Mouse (Mus musculus): ENCODE measurements around the gene Myo1g. TPM values are rescaled to one million over a fixed set of nuclear protein-coding genes. Genes with fewer than 3 reads are reported as not detected.

Gene Myo1g
- total RNA-seq, 2 experiments from 2014 or later = 0.94 to 1.2 TPM

DNA sequence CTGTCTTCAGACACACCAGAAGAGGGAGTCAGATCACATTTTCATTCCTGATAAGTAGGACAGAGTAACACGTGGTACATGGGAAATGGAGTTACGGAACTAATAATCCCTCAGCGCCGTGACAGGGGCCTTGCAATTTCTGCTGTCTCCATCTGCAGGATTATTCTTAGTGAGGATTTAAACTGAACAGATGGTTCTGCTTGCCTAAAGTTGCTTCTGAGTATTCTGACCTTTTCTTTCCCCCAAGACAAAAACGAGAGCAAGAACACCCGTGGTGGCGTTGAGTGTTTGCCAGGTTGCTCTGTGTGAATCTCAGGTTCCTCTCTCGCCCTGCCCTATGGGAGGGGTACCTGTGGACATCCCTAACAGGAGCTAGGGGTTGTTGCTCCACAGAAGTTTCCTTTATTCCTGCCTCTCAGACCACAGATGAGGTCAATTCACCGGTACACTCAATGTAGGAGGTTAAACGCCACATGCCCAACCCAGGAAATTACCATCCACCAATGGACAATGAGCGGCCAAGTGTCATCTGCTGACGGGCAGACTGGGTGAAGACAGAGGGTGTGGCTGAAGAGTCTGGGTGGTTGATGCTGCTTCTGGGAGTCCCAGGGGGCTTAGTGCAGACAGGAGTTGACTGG, 23.3 kb downstream of the Myo1g start:
- no peak for DNase-seq
- intact Hi-C loops (cut with DNase I; ENCODE audit: low total_unique reads) = no loop called here

GRCm38 (mm10) chr11:6489691-6490503, 30.9 kb downstream of the Myo1g start:
- intact Hi-C loops (cut with DNase I; ENCODE audit: low total_unique reads) = no loop called here
- DNase-seq = peak; percentile 55

- intact Hi-C loops (cut with DNase I; ENCODE audit: low total_unique reads) = no loop called here
- DNase-seq = no peak
Observed at GRCm38 (mm10) chr11:6489257-6489656, 31.5 kb downstream of the Myo1g start.

DNA sequence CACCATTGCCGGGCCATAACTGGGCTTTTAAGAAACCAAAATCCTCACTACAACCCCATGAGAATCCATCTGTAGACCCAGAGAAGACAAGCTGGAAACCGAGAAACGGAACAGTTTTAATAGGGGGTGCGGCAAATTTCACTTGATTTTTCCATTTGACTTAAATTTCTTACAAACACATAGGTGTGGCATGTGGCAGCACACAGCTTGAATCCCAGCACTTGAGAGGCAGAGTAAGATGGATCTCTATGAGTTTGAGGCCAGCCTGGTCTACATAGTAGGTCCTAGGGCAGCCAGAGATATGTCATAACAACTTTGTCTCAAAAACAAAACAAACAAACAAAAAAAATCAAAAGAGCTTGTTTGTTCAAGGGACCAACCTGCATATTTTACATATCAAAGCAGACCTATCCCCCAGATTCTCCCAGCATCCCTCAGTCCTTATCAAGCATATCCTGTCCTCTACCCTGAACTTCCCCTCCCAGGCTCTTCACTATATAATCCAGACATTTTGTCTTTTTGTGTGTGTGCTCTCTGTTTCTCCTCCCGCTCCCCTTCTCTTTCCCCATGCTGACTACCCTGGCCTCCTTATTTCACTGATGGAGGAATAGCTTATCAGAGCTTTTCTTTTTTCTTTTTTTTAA, 32.6 kb downstream of the Myo1g start:
- no peak for DNase-seq
- intact Hi-C loops (cut with DNase I; ENCODE audit: low total_unique reads) = no loop called here

GRCm38 (mm10) chr11:6487496-6487895, 33.3 kb downstream of the Myo1g start:
- DNase-seq = no peak
- intact Hi-C loops (cut with DNase I; ENCODE audit: low total_unique reads) = no loop called here

- intact Hi-C loops (cut with DNase I; ENCODE audit: low total_unique reads) = no loop called here
- DNase-seq = no peak
Observed at GRCm38 (mm10) chr11:6486916-6487315, 33.8 kb downstream of the Myo1g start.

- intact Hi-C loops (cut with DNase I; ENCODE audit: low total_unique reads) = no loop called here
- no peak for DNase-seq
Observed at GRCm38 (mm10) chr11:6484244-6484959, 36.4 kb downstream of the Myo1g start.

DNA sequence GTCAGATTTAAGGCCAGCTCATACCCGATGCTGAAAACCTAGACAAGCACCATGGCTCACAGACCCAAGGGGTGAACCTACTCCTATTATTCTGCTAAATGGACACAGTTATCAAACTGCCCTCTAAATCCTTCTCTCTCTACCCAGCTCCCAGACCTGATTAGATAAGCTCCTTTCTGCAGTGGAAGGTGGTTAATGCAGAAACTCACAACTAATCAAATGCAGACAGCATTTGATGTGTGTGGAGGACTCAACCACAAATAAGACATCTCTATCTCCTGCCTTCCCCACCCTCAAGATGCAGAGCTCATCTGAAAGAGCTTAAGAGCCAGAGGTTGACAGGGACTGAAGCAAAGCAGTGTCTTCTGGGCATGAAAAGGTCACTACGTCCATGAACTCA, 37.7 kb downstream of the Myo1g start:
- no peak for DNase-seq
- intact Hi-C loops (cut with DNase I; ENCODE audit: low total_unique reads) = no loop called here

DNA sequence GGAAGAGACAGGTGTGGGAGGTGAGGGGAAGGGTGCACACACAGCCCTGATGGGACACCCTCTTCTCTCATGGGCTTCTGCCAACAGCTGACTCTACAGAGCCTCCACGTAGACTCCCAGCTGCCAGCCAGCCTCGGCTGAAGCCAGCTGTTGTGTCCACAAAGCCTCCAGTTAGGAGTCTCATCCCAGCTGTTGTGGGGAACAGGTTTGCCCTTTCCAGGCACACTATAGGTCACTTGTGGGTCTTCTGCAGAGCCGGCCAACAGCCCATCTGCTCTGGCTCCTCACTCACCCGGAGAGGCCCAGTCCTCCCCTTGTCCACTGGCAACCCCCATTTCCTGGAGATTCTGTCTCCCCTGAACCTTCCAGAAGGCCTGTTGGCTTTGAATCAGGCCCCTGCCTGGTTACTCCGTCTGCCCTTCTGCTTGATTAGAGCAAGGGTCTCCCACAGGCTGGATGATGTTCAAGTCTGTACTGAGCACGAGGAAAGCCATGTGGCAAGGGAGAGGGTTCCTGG, 39.0 kb downstream of the Myo1g start:
- intact Hi-C loops (cut with DNase I; ENCODE audit: low total_unique reads) = no loop called here
- peak; percentile 45 for DNase-seq

DNA sequence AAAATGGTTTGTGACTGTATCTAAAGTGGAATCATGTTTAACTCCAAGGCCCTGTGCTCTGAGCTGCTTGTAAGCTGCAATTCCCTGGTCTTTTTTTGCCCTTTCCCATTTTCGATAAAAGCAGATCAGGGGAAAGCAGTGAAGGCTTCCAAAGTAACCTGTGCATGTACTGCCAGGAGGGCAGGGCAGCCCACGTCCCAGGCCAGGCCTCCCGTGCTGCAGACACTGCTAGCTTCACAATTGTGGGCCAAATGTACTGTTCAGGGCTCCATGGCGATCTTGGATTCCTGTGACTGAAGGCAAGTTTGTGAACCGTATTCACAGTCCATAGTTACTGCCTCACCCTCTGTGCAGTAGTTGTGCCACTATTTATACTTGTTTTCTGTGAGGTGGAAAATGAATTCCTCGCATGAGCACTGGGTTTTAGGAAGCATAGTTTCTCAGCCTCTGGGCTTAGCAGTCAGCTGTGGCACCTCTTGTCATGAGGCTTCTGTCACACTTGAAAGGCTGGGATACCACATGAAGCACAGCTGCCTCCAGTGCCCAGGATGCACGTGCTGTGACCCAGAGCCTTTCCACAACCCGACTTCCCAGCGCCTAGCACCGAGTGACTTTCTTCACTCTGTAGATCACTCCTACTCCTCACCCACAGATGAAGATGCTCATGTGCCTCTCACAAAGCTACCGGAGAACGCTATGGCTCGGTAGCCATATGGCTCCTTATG, 39.9 kb downstream of the Myo1g start:
- no peak for DNase-seq
- intact Hi-C loops (cut with DNase I; ENCODE audit: low total_unique reads) = no loop called here

GRCm38 (mm10) chr11:6480191-6480590, 40.6 kb downstream of the Myo1g start:
- no peak for DNase-seq
- intact Hi-C loops (cut with DNase I; ENCODE audit: low total_unique reads) = no loop called here

DNA sequence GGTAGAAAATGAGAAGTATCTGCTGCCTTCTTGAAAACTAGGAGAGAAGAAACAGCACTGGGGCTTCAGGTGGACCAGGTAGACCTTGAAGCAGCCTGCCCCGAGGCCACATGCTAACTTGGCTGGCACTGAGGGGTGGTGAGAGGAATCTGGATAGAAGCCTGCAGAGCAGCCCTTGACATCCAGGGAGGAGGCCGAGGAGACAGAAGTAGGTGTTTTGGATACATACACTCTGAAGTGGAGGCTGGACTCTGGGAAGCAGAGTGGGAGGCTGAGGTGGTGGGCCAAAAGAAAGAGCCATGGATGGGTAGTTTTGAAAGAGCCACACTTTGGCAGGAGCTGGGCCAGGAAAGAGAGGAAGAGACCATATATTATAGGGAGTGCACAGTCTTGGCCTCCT, 41.5 kb downstream of the Myo1g start:
- no peak for DNase-seq
- intact Hi-C loops (cut with DNase I; ENCODE audit: low total_unique reads) = no loop called here

- DNase-seq = no peak
- intact Hi-C loops (cut with DNase I; ENCODE audit: low total_unique reads) = no loop called here
Observed at GRCm38 (mm10) chr11:6477350-6477749, 43.4 kb downstream of the Myo1g start.

GRCm38 (mm10) chr11:6476876-6477275, 43.9 kb downstream of the Myo1g start:
- intact Hi-C loops (cut with DNase I; ENCODE audit: low total_unique reads) = no loop called here
- no peak for DNase-seq

DNA sequence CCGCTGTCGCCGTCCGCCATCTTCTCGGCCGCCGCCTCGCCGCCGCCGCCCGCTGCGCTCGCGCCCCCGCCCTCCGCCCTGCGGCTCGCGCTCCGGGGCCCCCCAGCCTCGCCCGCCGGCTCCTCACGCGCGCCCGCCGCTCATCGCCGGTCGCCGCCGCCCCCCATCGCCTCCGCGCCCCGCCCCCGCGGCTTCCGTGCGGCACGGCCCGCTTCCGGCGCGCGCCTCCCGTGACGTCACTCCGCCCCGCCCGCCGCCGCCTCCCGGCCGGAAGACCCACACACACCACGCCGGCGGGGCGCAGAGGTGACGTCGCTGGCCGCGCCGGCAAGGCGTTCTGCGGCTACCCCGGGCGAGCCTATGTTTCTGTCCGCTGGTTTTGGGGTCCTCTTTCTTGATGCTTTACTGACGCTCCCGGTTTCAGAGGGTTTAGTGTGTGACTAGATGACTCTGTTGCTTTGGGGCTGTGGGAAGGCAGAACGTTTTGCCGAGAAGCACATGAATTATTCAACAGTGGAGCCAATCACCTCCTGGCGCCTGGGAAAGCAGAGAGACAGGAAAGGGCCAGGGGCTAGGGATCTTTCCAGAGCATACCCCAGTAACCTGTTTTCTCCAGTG, 44.8 kb downstream of the Myo1g start, which contains the start of gene Purb:
Gene Purb (minus strand): TSS at position 51 of the 618 bp plus-strand sequence.
- peak; percentile 92 for DNase-seq
- intact Hi-C loops (cut with DNase I; ENCODE audit: low total_unique reads) = no loop called here

- intact Hi-C loops (cut with DNase I; ENCODE audit: low total_unique reads) = no loop called here
Observed at GRCm38 (mm10) chr11:6474874-6475731, 45.7 kb downstream of the Myo1g start.

DNA sequence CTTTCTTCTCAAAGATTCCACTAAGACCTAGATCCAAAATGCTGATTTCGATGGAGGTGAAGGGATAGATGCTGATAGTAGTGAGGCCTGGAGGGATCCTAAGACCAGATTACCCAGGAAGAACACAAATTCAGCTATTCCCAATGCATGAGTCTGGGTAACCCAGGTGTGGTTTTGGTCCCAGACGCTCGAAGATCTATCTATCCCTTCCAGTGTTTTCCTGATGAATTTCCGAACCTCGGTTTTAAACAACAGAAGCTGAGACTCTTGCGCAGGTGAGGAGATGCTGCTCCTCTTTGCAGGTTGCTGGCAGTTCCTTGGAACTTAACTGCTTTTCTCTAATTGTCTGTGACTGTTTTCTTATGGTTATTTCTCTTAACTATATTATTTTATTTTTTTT, 46.4 kb downstream of the Myo1g start:
- intact Hi-C loops (cut with DNase I; ENCODE audit: low total_unique reads) = no loop called here
- no peak for DNase-seq

More at GRCm38 (mm10) chr11:6474874-6475731, 45.7 kb downstream of the Myo1g start:
- DNase-seq = peak; percentile 65

DNA sequence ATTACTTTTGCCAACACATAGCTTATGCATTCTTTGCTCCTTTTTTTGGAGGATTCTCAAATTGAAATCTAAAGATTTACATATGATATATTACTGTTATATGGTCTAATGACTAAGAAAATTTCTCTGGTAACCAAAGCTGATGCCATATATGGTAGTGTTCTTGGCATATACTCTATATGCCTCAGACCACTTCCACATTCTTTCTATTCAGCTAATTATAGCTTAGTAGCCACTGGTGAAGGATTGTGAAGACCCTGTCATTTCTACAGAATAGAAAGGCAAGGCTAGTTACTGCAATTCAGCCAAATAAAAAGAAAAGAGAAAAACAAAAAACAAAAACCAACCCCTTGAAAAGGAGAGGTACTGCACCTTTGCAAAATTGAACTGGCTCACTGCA, 48.7 kb downstream of the Myo1g start:
- intact Hi-C loops (cut with DNase I; ENCODE audit: low total_unique reads) = no loop called here

More for the DNA sequence above, 48.7 kb downstream of the Myo1g start:
- no peak for DNase-seq

Data from gastrocnemius, postnatal 14 days (tissue).